Mouse (Mus musculus) embryonic facial prominence, embryonic 14.5 days (tissue): Measurements from ENCODE around the gene Dclk2. TPM values are rescaled to one million over a fixed set of nuclear protein-coding genes. Genes with fewer than 3 reads are reported as not detected.
A peak's percentile ranks its signal among the peaks of the same experiment; 100 is the strongest.

Experiments
- ATAC-seq: fragments of 200-750 bp; cut with Nextera tagmentation; 2 replicates; pipeline ENCODE4 v1.8.0; 2017; ENCODE audit warnings: low read depth, moderate number of reproducible peaks, moderate TSS enrichment
- DNase-seq: peaks from one replicate; pipeline ENCODE4 v3.0.0-alpha.2; 2015; ENCODE audit warnings: low spot score
- H3K27ac ChIP-seq: fragments of 300-500 bp; sonication (generic); replicated peaks from 2 replicates; pipeline ENCODE4 v1.5.1; 2014; ENCODE audit warnings: low read depth, mild to moderate bottlenecking, low read length, moderate library complexity
- H3K27me3 ChIP-seq: fragments of 300-500 bp; sonication (generic); replicated peaks from 2 replicates; pipeline ENCODE4 v1.6.1; 2014; ENCODE audit warnings: low read length; ENCODE audit not compliant: control insufficient read depth, insufficient read depth
- H3K36me3 ChIP-seq: fragments of 300-500 bp; sonication (generic); 2 replicates; pipeline ENCODE4 v1.6.1; 2014; ENCODE audit warnings: low read length, mixed read lengths; ENCODE audit not compliant: control insufficient read depth, insufficient read depth
- H3K4me1 ChIP-seq: fragments of 300-500 bp; sonication (generic); 2 replicates; pipeline ENCODE4 v1.6.1; 2014; ENCODE audit warnings: antibody characterized with exemption, low read length; ENCODE audit not compliant: control insufficient read depth, insufficient read depth
- H3K4me2 ChIP-seq: fragments of 300-500 bp; sonication (generic); 2 replicates; pipeline ENCODE4 v1.6.1; 2014; ENCODE audit warnings: low read depth, mild to moderate bottlenecking, low read length, moderate library complexity, mixed read lengths
- H3K4me3 ChIP-seq: fragments of 300-500 bp; sonication (generic); 2 replicates; pipeline ENCODE4 v1.5.1; 2014; ENCODE audit warnings: low read depth, mild to moderate bottlenecking, low read length
- H3K9ac ChIP-seq: fragments of 300-500 bp; sonication (generic); 2 replicates; pipeline ENCODE4 v1.6.1; 2014; ENCODE audit warnings: low read depth, mild to moderate bottlenecking, low read length, moderate library complexity, mixed read lengths
- H3K9me3 ChIP-seq: fragments of 300-500 bp; sonication (generic); 2 replicates; pipeline ENCODE4 v1.6.1; 2016; ENCODE audit warnings: low read length; ENCODE audit not compliant: control insufficient read depth
- WGBS: fragments of 180-500 bp; shearing (Covaris S2); extraction: QIAGEN DNeasy Blood & Tissue Kit; methylation state at CpG from one replicate; pipeline ENCODE4 v1.1.7; 2014; 5-methylcytosine and 5-hydroxymethylcytosine counted together
- polyA plus RNA-seq: library from polyadenylated mRNA; unstranded; fragments of >200 nt; fragmentation: Nextera tagmentation; extraction: Ambion mirVana; gene quantifications from 2 replicates; pipeline ENCODE4 v1.2.1, GENCODE M21; 2014

The Dclk2 gene
- polyA plus RNA-seq, 1 experiment from 2014 or later: 9.9 TPM

DNA sequence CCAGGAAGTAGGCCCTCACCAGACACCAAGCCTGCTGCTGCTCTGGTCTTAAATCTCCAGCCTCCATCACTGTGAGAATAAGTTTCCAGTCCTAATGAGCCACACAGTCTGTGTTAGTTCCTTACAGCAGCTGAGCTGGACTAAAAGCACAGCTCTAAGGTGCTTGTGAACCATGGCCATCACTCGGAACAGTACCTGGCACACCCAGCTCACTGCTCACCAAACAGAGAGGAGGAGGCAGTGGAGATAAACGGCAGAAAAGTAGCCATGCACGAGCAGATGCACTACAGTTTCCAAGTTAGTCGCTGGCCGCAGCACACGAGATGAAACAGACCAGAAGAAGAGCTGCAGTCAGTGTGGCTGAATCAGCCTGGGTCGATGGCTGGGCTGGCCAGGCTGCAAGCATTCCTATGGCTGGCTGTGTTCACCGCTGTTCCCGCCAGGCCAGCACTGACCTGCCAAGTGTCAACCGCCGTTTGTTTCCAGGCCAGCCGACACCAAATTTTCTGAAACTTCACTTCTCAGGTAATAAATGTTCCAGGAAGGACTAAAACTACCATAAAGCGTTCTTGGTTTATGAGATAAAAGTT is 122.7 kb downstream of the Dclk2 start:
- Histone ChIP-seq H3K9me3 (no peaks in the 10 kb centered on the region), H3K27me3 (no peaks in the 10 kb centered on the region), H3K27ac (no peak overlapping the region), H3K36me3 (no peaks in the 10 kb centered on the region), H3K4me2 (no peak overlapping the region), H3K4me1 (peaks cover 18% of the 10 kb centered on the region), H3K4me3 (no peak overlapping the region), H3K9ac (no peak overlapping the region)
- DNase-seq (no peak), ATAC-seq (no peak)
- 82% methylated on average over 13 of the region's 13 CpGs for WGBS

GRCm38 (mm10) chr3:86796716-86797115 is 123.9 kb downstream of the Dclk2 start:
- no peak overlapping the region for H3K9ac ChIP-seq
- 32% methylated on average over 6 of the region's 6 CpGs for WGBS
- H3K4me2 ChIP-seq: no peak overlapping the region
- no peaks in the 10 kb centered on the region for H3K27me3 ChIP-seq
- peaks cover 18% of the 10 kb centered on the region for H3K4me1 ChIP-seq
- DNase-seq (no peak), ATAC-seq (no peak)
- H3K27ac ChIP-seq: no peak overlapping the region
- H3K4me3 ChIP-seq: no peak overlapping the region
- 0 out of 2 replicates have a peak, but pooled peaks cover 3% of the 10 kb centered on the region for H3K36me3 ChIP-seq
- H3K9me3 ChIP-seq: no peaks in the 10 kb centered on the region

DNA sequence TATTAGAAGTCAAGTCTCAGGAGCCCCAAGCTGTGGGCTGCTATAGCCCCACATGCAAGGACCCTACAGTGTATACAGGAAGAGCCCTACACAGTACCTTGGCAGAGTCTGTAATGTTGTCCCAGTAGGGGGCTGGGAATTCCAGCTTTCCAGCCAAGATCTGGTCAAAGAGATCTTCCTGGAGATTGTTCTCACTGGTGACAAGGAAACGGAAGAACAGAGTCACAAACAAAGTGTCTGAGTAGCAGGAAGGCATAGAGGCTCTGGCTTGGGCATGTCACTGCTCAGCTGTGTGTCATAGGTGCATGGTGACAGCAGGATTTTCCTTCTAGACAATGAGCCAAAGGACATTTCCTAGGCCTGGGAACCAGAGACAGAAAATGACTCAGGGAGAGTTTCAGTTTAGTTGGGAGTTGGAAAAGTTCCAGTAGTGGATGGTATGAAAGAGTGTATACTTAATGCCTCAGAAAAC is 126.9 kb downstream of the Dclk2 start:
- no peaks in the 10 kb centered on the region for H3K9me3 ChIP-seq
- 58% methylated on average over 1 of the region's 1 CpGs for WGBS
- peaks cover 20% of the 10 kb centered on the region for H3K4me1 ChIP-seq
- DNase-seq (peak; percentile 41), ATAC-seq (no peak; the same call in 1 of the 2 replicates)
- no peaks in the 10 kb centered on the region for H3K27me3 ChIP-seq
- H3K4me3 ChIP-seq: no peak overlapping the region
- H3K36me3 ChIP-seq: 0 out of 2 replicates have a peak, but pooled peaks cover 3% of the 10 kb centered on the region
- H3K4me2 ChIP-seq: no peak overlapping the region
- peak overlapping the region; percentile 24; the same call in 1 of the 2 replicates for H3K27ac ChIP-seq
- H3K9ac ChIP-seq: no peak overlapping the region

GRCm38 (mm10) chr3:86793264-86793663 is 127.4 kb downstream of the Dclk2 start:
- ATAC-seq (no peak), DNase-seq (no peak)
- H3K4me3 ChIP-seq: no peak overlapping the region
- no peaks in the 10 kb centered on the region for H3K27me3 ChIP-seq
- H3K27ac ChIP-seq: peak overlapping the region; percentile 24; the same call in 1 of the 2 replicates
- H3K4me1 ChIP-seq: peaks cover 20% of the 10 kb centered on the region
- H3K36me3 ChIP-seq: 0 out of 2 replicates have a peak, but pooled peaks cover 3% of the 10 kb centered on the region
- H3K4me2 ChIP-seq: no peak overlapping the region
- H3K9ac ChIP-seq: no peak overlapping the region
- H3K9me3 ChIP-seq: no peaks in the 10 kb centered on the region
- 72% methylated on average over 4 of the region's 4 CpGs for WGBS

DNA sequence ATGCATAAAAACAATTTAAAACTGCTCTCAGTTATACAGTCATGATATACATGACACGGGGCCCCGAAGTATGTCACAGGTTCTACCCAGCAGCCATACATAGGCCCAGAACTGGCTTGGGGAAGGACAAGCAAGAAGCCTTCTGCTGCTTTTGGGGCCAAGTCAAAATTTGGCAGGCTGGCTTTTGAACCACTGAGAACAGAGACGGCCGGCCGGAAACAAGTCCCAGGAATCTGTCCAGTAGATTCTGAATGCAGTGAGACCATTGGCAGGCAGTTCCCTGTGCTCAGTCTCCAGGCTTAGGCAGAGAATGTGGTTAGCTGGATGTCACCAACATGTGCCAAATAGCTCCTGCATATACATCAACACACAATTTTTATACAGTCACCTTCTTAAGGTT is 130.9 kb downstream of the Dclk2 start:
- Histone ChIP-seq H3K4me3 (no peak overlapping the region), H3K9ac (no peak overlapping the region), H3K27me3 (no peaks in the 10 kb centered on the region), H3K9me3 (no peaks in the 10 kb centered on the region), H3K4me1 (peaks cover 17% of the 10 kb centered on the region), H3K27ac (no peak overlapping the region), H3K36me3 (0 out of 2 replicates have a peak, but pooled peaks cover 10% of the 10 kb centered on the region), H3K4me2 (no peak overlapping the region)
- no peak for DNase-seq
- no peak for ATAC-seq
- WGBS: 78% methylated on average over 5 of the region's 5 CpGs

- no peak for ATAC-seq
- no peak overlapping the region for H3K4me3 ChIP-seq
- peak; percentile 86 for DNase-seq
- no peaks in the 10 kb centered on the region for H3K9me3 ChIP-seq
- H3K27ac ChIP-seq: no peak overlapping the region
- H3K4me2 ChIP-seq: no peak overlapping the region
- H3K36me3 ChIP-seq: 0 out of 2 replicates have a peak, but pooled peaks cover 13% of the 10 kb centered on the region
- no peaks in the 10 kb centered on the region for H3K27me3 ChIP-seq
- no peak overlapping the region for H3K9ac ChIP-seq
- WGBS: 40% methylated on average over 6 of the region's 6 CpGs
- peaks cover 13% of the 10 kb centered on the region for H3K4me1 ChIP-seq
Observed at GRCm38 (mm10) chr3:86788711-86789110, 131.9 kb downstream of the Dclk2 start.

DNA sequence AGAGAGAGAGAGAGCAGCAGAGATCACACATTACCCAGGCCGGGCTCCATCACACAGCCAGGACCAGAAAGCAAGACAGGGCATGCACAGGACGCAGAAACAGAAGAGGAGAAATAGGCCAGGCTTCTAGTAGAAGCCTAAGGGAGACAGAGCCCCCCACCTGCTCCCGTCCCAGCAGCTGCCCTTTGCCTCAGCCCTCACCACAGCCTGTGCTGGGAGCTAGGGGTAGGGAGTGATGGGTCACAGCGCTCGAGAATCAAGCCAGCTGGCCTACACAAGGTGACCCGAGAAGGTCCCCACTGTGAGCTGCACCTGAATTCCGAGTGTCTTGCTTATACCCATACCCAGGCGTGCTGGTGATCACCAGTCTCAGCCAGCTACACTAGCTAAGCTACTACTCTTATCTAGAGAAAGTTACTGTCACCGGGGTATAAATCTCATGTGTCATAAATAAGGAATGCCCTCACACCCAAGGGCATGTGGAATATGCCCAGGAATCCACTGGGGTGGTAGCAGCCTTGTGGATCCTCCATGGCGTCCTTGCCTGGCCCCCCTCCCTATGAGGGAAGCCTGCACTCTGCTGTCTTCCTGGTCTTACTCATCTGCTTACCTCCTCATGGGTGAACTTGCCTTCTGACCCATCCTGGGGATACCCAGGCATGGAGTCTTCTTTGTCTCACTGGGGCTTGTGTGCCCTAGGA is 133.1 kb downstream of the Dclk2 start:
- WGBS: 75% methylated on average over 10 of the region's 10 CpGs
- ATAC-seq: 0 out of 2 replicates have a peak, but pooled peaks have one; percentile 13
- H3K9ac ChIP-seq: peak overlapping the region; percentile 40; the same call in 1 of the 2 replicates

DNA sequence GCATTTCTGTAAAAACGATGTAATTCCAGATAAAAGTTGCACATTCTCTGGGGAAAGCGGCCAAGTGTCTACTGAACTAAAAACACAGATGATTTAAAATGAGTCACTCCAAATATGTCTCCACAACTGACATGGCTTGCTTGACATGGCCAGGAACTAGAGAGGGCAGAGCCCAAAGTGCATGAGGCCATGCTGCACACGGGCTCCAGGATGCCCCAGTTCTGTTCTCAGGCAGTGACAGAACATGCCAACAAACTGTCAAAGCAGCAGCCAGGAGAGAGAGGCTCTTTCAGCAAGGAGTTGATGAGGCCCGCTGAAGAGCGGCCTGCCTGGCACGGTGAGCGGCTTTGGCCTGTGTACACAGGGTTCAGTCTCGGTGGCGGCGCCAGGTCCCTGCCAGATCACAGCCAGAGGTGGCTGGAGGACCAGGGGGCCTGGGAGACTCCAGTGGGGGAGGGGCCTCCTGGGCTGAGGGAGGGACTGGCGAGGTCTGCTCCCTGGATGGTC is 133.8 kb downstream of the Dclk2 start:
- 0 out of 2 replicates have a peak, but pooled peaks cover 9% of the 10 kb centered on the region for H3K36me3 ChIP-seq
- H3K4me1 ChIP-seq: 0 out of 2 replicates have a peak, but pooled peaks cover 6% of the 10 kb centered on the region
- no peak overlapping the region for H3K4me3 ChIP-seq
- no peaks in the 10 kb centered on the region for H3K9me3 ChIP-seq
- peak; percentile 55; the same call in 1 of the 2 replicates for ATAC-seq
- 55% methylated on average over 11 of the region's 11 CpGs for WGBS
- no peak overlapping the region for H3K4me2 ChIP-seq
- H3K27ac ChIP-seq: no peak overlapping the region; the same call in 1 of the 2 replicates
- H3K9ac ChIP-seq: peak overlapping the region; percentile 40; the same call in 1 of the 2 replicates
- DNase-seq: peak; percentile 68
- no peaks in the 10 kb centered on the region for H3K27me3 ChIP-seq

More for the DNA sequence above, 133.1 kb downstream of the Dclk2 start:
- no peak overlapping the region for H3K4me2 ChIP-seq
- no peak overlapping the region for H3K4me3 ChIP-seq
- H3K36me3 ChIP-seq: 0 out of 2 replicates have a peak, but pooled peaks cover 10% of the 10 kb centered on the region
- H3K4me1 ChIP-seq: 0 out of 2 replicates have a peak, but pooled peaks cover 6% of the 10 kb centered on the region
- H3K9me3 ChIP-seq: no peaks in the 10 kb centered on the region
- H3K27me3 ChIP-seq: no peaks in the 10 kb centered on the region
- DNase-seq: no peak
- no peak overlapping the region; the same call in 1 of the 2 replicates for H3K27ac ChIP-seq
